Mouse (Mus musculus) megakaryocyte-erythroid progenitor cell, adult 5 weeks (primary cell): ENCODE results near the gene Zfp445. TPM values are rescaled to one million over a fixed set of nuclear protein-coding genes. Genes with fewer than 3 reads are reported as not detected.

ENCODE experiments used
- polyA plus RNA-seq: library from polyadenylated mRNA; stranded (reverse); fragments of >175 nt; gene quantifications from 2 replicates; pipeline ENCODE4 v1.2.3, GENCODE M21; 2012

The Zfp445 gene
- 4.0 and 4.9 TPM in 2 replicates for polyA plus RNA-seq

GRCm38 (mm10) chr9:122865697-122866166 is at the start of gene Zfp445:
Gene Zfp445 (minus strand): TSS chr9:122866006.

GRCm38 (mm10) chr9:122885385-122885784 is 19.6 kb upstream of the Zfp445 start, which contains the start of gene Zkscan7:
Gene Zkscan7 (plus strand): TSS chr9:122885685.

GRCm38 (mm10) chr9:122843760-122844159 is 22.0 kb downstream of the Zfp445 start, which contains the start of gene Gm35549:
Gene Gm35549 (minus strand): TSS chr9:122844035.

GRCm38 (mm10) chr9:122805053-122805844 is 60.6 kb downstream of the Zfp445 start, which contains the start of gene Tcaim:
Gene Tcaim (plus strand): TSS chr9:122805539.

Other genes with a start within 250 kb of the Zfp445 start
- gene Topaz1, start 118.7 kb downstream of the Zfp445 start, polyA plus RNA-seq = not detected in 2 replicates
- gene Tcaim, start 60.5 kb downstream of the Zfp445 start, polyA plus RNA-seq = 0.62 and 1.2 TPM in 2 replicates
- not detected in 2 replicates for gene Gm35549, start 22.0 kb downstream of the Zfp445 start, polyA plus RNA-seq
- gene Zkscan7, start 19.7 kb upstream of the Zfp445 start, polyA plus RNA-seq = 0.35 and 0.61 TPM in 2 replicates
- gene Zfp105, start 57.1 kb upstream of the Zfp445 start, polyA plus RNA-seq = 0.22 and 0.27 TPM in 2 replicates
- 3.8 and 5.7 TPM in 2 replicates for gene 1110059G10Rik, start 85.0 kb upstream of the Zfp445 start, polyA plus RNA-seq
- gene Kif15, start 85.0 kb upstream of the Zfp445 start, polyA plus RNA-seq = 8.7 and 11.4 TPM in 2 replicates
- 11.8 and 12.2 TPM in 2 replicates for gene Tmem42, start 155.3 kb upstream of the Zfp445 start, polyA plus RNA-seq
- gene Tgm4, start 168.7 kb upstream of the Zfp445 start, polyA plus RNA-seq = 0.10 TPM in 1 of 2 replicates, not detected in the other
- 99.8 and 127 TPM in 2 replicates for gene Zdhhc3, start 247.2 kb upstream of the Zfp445 start, polyA plus RNA-seq
- 12.4 and 14.5 TPM in 2 replicates for gene Exosc7, start 247.2 kb upstream of the Zfp445 start, polyA plus RNA-seq